Mouse (Mus musculus) midbrain, postnatal 0 days (tissue): Measurements from ENCODE around the gene Pigk. TPM values are rescaled to one million over a fixed set of nuclear protein-coding genes. Genes with fewer than 3 reads are reported as not detected.

Experiments
- ATAC-seq: fragments of 200-750 bp; cut with Nextera tagmentation; 2 replicates; pipeline ENCODE4 v1.8.0; 2017; ENCODE audit warnings: moderate number of reproducible peaks, mild to moderate bottlenecking, moderate TSS enrichment, moderate library complexity; ENCODE audit not compliant: low FRiP score
- DNase-seq: peaks from one replicate; pipeline ENCODE4 v3.0.0-alpha.2; 2015; ENCODE audit warnings: low spot score
- H3K27ac ChIP-seq: fragments of 300-500 bp; sonication (generic); 2 replicates; pipeline ENCODE4 v1.5.1; 2014; ENCODE audit warnings: low read depth, mild to moderate bottlenecking, low read length, mixed read lengths
- H3K27me3 ChIP-seq: fragments of 300-500 bp; sonication (generic); 2 replicates; pipeline ENCODE4 v1.6.1; 2014; ENCODE audit warnings: low read length, control low read depth, mixed read lengths; ENCODE audit not compliant: insufficient read depth
- H3K36me3 ChIP-seq: fragments of 300-500 bp; sonication (generic); 2 replicates; pipeline ENCODE4 v1.6.1; 2014; ENCODE audit warnings: low read length, control low read depth, mixed read lengths; ENCODE audit not compliant: insufficient read depth
- H3K4me1 ChIP-seq: fragments of 300-500 bp; sonication (generic); 2 replicates; pipeline ENCODE4 v1.6.1; 2014; ENCODE audit warnings: mild to moderate bottlenecking, control low read depth, antibody characterized with exemption, low read length, mixed read lengths; ENCODE audit not compliant: insufficient read depth
- H3K4me2 ChIP-seq: fragments of 300-500 bp; sonication (generic); 2 replicates; pipeline ENCODE4 v1.6.1; 2014; ENCODE audit warnings: low read depth, mild to moderate bottlenecking, low read length, mixed read lengths; ENCODE audit not compliant: poor library complexity, severe bottlenecking
- H3K4me3 ChIP-seq: fragments of 300-500 bp; sonication (generic); 2 replicates; pipeline ENCODE4 v1.5.1; 2014; ENCODE audit warnings: low read depth, mild to moderate bottlenecking, low read length, moderate library complexity
- H3K9ac ChIP-seq: fragments of 300-500 bp; sonication (generic); replicated peaks from 2 replicates; pipeline ENCODE4 v1.6.1; 2014; ENCODE audit warnings: mild to moderate bottlenecking, low read length, moderate library complexity, mixed read lengths; ENCODE audit not compliant: poor library complexity, severe bottlenecking
- H3K9me3 ChIP-seq: fragments of 300-500 bp; sonication (generic); 2 replicates; pipeline ENCODE4 v1.6.1; 2016; ENCODE audit warnings: low read length, control low read depth
- CTCF ChIP-seq: IDR thresholded peaks from 2 replicates; pipeline ENCODE4 v1.5.1; 2016; ENCODE audit warnings: antibody characterized with exemption, mild to moderate bottlenecking
- WGBS: fragments of 180-500 bp; shearing (Covaris S2); extraction: QIAGEN DNeasy Blood & Tissue Kit; methylation state at CpG from one replicate; pipeline ENCODE4 v1.1.7; 2014; 5-methylcytosine and 5-hydroxymethylcytosine counted together
- polyA plus RNA-seq: library from polyadenylated mRNA; unstranded; fragments of >200 nt; fragmentation: Nextera tagmentation; extraction: Ambion mirVana; gene quantifications from 2 replicates; pipeline ENCODE4 v1.2.1, GENCODE M21; 2015
- total RNA-seq: library from RNA; depleted of rRNA; stranded (reverse); fragments of >200 nt; gene quantifications from 2 replicates; pipeline ENCODE4 v1.2.3, GENCODE M21; 2014

Gene Pigk
- total and polyA plus RNA-seq, 2 experiments from 2014 or later: 44.1 to 61.8 TPM

DNA sequence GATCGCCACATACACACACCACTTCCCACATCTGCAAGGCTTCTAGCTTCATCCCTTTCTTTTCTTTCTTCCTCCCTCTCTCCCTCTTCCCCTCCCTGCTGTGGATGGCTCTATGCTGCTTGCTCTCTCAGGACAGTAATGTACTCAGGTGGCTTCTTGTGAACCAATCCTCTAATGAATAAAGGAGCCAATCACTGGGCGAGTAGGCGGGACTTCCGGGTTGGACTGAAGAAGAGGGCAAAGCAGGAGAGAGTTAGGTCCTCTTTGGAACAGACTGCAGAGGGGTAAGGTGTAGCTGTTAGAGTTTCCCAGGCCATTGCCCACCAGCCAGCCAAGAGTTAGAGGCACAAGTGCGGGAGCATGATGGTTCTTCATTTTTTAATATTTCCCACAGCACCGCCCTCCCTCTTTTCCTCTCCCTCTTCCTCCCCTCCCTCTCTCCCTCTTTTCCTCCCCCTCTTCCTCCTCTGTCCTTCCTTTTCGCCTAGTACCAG lies 215.9 kb downstream of the Pigk start:
- TF ChIP-seq CTCF: no peak
- Histone ChIP-seq H3K4me3 (no peak overlapping the region), H3K9ac (no peak overlapping the region), H3K9me3 (no peaks in the 10 kb centered on the region), H3K36me3 (no peaks in the 10 kb centered on the region), H3K27ac (no peak overlapping the region), H3K4me1 (peaks cover 7% of the 10 kb centered on the region; the same call in 1 of the 2 replicates), H3K27me3 (no peaks in the 10 kb centered on the region), H3K4me2 (no peak overlapping the region)
- DNase-seq: no peak
- ATAC-seq: no peak
- WGBS: 81% methylated on average over 7 of the region's 7 CpGs

GRCm38 (mm10) chr3:152931354-152931753 lies 217.5 kb downstream of the Pigk start:
- no peaks in the 10 kb centered on the region for H3K27me3 ChIP-seq
- no peak overlapping the region for H3K9ac ChIP-seq
- no peak for TF ChIP-seq CTCF
- peaks cover 7% of the 10 kb centered on the region; the same call in 1 of the 2 replicates for H3K4me1 ChIP-seq
- H3K4me3 ChIP-seq: no peak overlapping the region
- no peaks in the 10 kb centered on the region for H3K9me3 ChIP-seq
- no peak for ATAC-seq
- no peaks in the 10 kb centered on the region for H3K36me3 ChIP-seq
- DNase-seq: no peak
- no peak overlapping the region for H3K4me2 ChIP-seq
- no peak overlapping the region for H3K27ac ChIP-seq
- 87% methylated on average over 3 of the region's 3 CpGs for WGBS

DNA sequence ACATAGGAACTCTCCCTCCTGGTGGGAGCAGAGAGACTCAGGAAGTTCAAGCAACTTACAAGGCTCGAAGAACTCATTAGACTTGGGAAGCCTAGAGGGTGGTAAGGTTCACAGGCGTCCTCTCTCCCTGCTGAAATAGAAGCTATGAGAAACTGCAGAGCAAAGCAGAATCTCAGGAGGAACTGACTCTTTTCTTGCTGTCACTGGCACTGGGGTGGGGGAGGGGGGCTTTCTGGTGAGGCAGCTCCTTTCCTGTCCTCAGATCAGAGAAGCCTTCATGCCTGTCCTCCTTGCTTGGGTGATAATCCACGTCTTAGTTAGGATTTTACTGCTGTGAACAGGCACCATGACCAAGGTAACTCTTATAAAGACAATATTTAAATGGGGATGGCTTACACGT lies 218.2 kb downstream of the Pigk start:
- no peaks in the 10 kb centered on the region for H3K36me3 ChIP-seq
- peaks cover 7% of the 10 kb centered on the region; the same call in 1 of the 2 replicates for H3K4me1 ChIP-seq
- H3K27me3 ChIP-seq: no peaks in the 10 kb centered on the region
- no peak for DNase-seq
- no peak overlapping the region for H3K9ac ChIP-seq
- H3K9me3 ChIP-seq: no peaks in the 10 kb centered on the region
- no peak overlapping the region for H3K27ac ChIP-seq
- H3K4me2 ChIP-seq: no peak overlapping the region
- WGBS: 70% methylated on average over 4 of the region's 4 CpGs
- no peak for ATAC-seq
- no peak for TF ChIP-seq CTCF
- no peak overlapping the region for H3K4me3 ChIP-seq

DNA sequence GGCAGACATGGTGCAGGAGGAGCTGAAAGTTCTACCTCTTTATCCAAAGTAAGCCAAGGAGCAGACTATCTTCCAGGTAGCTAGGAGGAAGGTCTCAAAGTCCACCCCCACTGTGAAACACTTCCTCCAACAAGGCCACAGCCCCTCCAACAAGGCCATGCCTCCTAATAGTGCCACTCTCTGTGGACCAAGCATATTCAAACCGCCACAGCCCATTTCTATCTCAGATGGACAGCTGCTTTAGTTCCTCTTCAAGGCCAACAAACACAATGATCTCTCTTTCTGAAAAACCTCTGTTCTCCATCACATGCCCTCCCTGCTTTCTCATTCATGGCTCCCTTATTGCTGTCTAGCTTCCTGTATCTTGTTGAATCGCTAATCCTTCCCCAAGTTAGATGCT lies 218.6 kb downstream of the Pigk start:
- no peak overlapping the region for H3K27ac ChIP-seq
- 78% methylated on average over 2 of the region's 2 CpGs for WGBS
- no peak overlapping the region for H3K4me2 ChIP-seq
- no peaks in the 10 kb centered on the region for H3K27me3 ChIP-seq
- H3K36me3 ChIP-seq: no peaks in the 10 kb centered on the region
- H3K4me3 ChIP-seq: no peak overlapping the region
- H3K4me1 ChIP-seq: peaks cover 7% of the 10 kb centered on the region; the same call in 1 of the 2 replicates
- no peaks in the 10 kb centered on the region for H3K9me3 ChIP-seq
- no peak for ATAC-seq
- DNase-seq: no peak
- H3K9ac ChIP-seq: no peak overlapping the region
- TF ChIP-seq CTCF: no peak

DNA sequence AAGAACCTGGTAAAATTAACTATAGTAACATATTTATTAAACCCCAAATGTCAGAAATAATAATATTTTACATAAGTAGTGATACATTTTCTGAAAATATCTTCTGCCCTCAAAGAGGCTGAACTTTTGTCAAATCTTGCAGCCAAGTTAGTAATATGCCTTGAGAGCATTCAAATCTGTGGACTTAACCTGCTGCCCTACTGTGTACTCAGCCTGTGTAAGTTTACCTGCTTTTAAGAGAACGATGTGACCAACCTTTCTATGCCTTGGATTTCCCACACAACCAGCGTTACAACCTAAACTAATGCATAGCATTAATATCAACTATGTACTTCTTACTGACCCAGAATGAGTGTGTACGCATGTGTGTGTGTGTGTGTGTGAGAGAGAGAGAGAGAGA lies 219.8 kb downstream of the Pigk start:
- H3K36me3 ChIP-seq: no peaks in the 10 kb centered on the region
- no peak for TF ChIP-seq CTCF
- 95% methylated on average over 3 of the region's 3 CpGs for WGBS

GRCm38 (mm10) chr3:152936313-152936712 lies 222.4 kb downstream of the Pigk start:
- no peak overlapping the region for H3K4me2 ChIP-seq
- DNase-seq (no peak), ATAC-seq (no peak)
- no peaks in the 10 kb centered on the region for H3K27me3 ChIP-seq
- 92% methylated on average over 3 of the region's 3 CpGs for WGBS
- no peak for TF ChIP-seq CTCF
- H3K4me3 ChIP-seq: no peak overlapping the region
- H3K27ac ChIP-seq: no peak overlapping the region
- no peaks in the 10 kb centered on the region for H3K4me1 ChIP-seq
- no peaks in the 10 kb centered on the region for H3K9me3 ChIP-seq
- no peaks in the 10 kb centered on the region for H3K36me3 ChIP-seq
- no peak overlapping the region for H3K9ac ChIP-seq

More for the DNA sequence above, 219.8 kb downstream of the Pigk start:
- Histone ChIP-seq H3K4me2 (no peak overlapping the region), H3K9ac (no peak overlapping the region), H3K4me1 (peaks cover 2% of the 10 kb centered on the region; the same call in 1 of the 2 replicates), H3K27ac (no peak overlapping the region), H3K27me3 (no peaks in the 10 kb centered on the region), H3K9me3 (no peaks in the 10 kb centered on the region), H3K4me3 (no peak overlapping the region)
- ATAC-seq: no peak
- no peak for DNase-seq
